Mouse (Mus musculus): ENCODE measurements around the gene Mocs2.
A peak's percentile ranks its signal among the peaks of the same experiment; 100 is the strongest.

GRCm38 (mm10) chr13:114793250-114794030 is 24.6 kb upstream of the Mocs2 start:
- TF ChIP-seq POLR2A (IDR thresholded peaks at IDR 0.05; ENCODE audit: borderline replicate concordance, extremely low read depth, insufficient read depth, insufficient read length, poor library complexity, severe bottlenecking) (no peak), CTCF (IDR thresholded peaks at IDR 0.05; ENCODE audit: borderline replicate concordance, extremely low read depth, insufficient read depth, insufficient read length) (peak; percentile 61; the same call in 1 of the 2 replicates)

Measured in brain, embryonic 14.5 days (tissue).